Mouse (Mus musculus): ENCODE measurements around the gene Spata25. TPM values are rescaled to one million over a fixed set of nuclear protein-coding genes. Genes with fewer than 3 reads are reported as not detected.
"Not testable (repeated sequence)": the region's sequence is repeated elsewhere in the genome, so short reads cannot be mapped to it uniquely, and the experiment has no call there.

The Spata25 gene
- polyA plus RNA-seq, 1 experiment from 2014 or later: not detected

DNA sequence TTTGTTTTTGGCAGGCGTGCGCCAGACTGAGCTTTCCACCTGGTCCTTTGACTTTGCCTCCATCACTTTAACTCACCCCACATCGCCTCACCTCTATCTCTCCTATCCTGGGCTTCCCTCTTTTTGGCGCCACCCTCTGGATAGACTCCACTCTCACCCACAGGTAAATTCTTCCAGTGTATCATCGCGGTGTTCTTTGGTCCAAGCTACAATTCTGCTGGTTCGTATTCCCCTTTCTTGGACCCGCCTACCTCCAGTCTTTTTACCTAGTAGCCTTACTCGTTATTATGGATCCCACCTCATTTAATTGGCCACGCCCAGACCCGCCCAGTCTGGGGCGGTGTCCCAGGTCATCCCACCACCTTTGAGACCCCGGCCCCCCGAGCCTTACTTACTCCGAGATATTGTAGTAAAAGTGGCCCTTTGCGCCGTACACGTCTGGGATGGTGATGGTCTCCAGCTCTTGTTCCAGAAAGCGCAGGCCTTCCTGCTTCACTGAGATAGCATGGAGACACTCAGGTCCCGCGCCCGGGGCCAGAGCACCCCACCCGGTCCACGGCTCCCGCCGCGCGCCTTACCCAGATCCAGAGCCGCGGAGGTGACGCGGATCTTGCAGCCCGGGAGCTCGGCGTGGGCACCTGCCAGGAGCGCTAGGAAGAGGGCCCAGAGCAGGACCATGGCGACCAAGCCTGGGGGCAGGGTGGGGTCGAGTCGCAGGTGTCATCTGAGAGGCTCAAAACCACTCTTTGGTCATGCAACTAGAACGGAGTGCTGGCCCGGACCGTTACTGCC lies 28.2 kb upstream of the Spata25 start:
- Histone ChIP-seq H3K27ac (ENCODE audit: low read depth) (no peak overlapping the region), H3K9ac (replicated peaks) (peak overlapping the region; percentile 41; the same call in 1 of the 2 replicates), H3K4me3 (ENCODE audit: low read depth, low read length) (peak overlapping the region; percentile 50), H3K36me3 (replicated peaks; ENCODE audit: insufficient read depth, low read length) (no peaks in the 10 kb centered on the region), H3K4me2 (ENCODE audit: low read depth, low read length) (peak overlapping the region; percentile 80), H3K27me3 (ENCODE audit: insufficient read depth, low read length) (peaks cover 34% of the 10 kb centered on the region), H3K9me3 (ENCODE audit: low read length) (no peaks in the 10 kb centered on the region), H3K4me1 (ENCODE audit: insufficient read depth) (peaks cover 16% of the 10 kb centered on the region)
- no peak for DNase-seq
- 2% methylated on average over 42 of the region's 42 CpGs for WGBS (ENCODE audit: insufficient replicate concordance)
- TF ChIP-seq EP300 (IDR thresholded peaks at IDR 0.05; ENCODE audit: low read depth): no peak
- peak; percentile 34 for TF ChIP-seq CTCF (IDR thresholded peaks at IDR 0.05; ENCODE audit: low read depth)
- no peak for ATAC-seq

DNA sequence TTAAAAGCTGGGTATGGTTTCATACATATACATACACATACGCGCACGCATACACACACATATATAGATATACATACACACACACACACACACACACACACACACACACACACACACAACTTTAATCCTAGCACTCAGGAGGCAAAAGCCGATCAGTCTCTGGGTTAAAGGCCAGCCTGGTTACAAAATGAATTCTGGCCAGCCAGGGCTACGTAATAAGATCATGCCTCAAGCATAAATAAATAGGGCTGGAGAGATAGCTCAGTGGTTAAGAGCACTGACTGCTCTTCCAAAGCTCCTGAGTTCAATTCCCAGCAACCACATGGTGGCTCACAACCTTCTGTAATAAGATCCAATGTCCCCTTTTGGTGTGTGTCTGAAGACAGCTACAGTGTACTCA lies 27.2 kb upstream of the Spata25 start:
- not testable (repeated sequence) for H3K4me3 ChIP-seq (ENCODE audit: low read depth, low read length); DNase-seq; H3K9me3 ChIP-seq (ENCODE audit: low read length); H3K9ac ChIP-seq (replicated peaks); H3K27ac ChIP-seq (ENCODE audit: low read depth); H3K36me3 ChIP-seq (replicated peaks; ENCODE audit: insufficient read depth, low read length); ATAC-seq
- WGBS (ENCODE audit: insufficient replicate concordance): 69% methylated on average over 5 of the region's 5 CpGs
- peaks cover 12% of the 10 kb centered on the region for H3K4me1 ChIP-seq (ENCODE audit: insufficient read depth)
- H3K27me3 ChIP-seq (ENCODE audit: insufficient read depth, low read length): peaks cover 34% of the 10 kb centered on the region
- peak overlapping the region; percentile 80; the same call in 1 of the 2 replicates for H3K4me2 ChIP-seq (ENCODE audit: low read depth, low read length)

DNA sequence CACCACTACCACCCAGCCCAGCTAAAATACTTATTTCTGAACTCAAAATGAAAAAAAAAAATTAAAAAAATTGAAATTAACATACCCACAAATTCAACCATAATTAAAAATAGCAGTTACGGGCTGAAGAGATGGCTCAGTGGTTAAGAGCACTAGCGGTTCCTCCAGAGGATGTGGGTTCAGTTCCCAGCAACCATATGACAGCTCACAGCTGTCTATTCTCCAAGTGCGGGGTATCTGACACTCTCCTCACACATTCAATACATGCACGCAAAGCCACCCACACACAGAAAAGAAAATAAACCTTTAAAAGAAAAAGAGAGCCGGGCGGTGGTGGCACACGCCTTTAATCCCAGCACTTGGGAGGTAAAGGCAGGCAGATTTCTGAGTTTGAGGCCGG lies 21.7 kb upstream of the Spata25 start:
- ATAC-seq (no peak), DNase-seq (no peak)
- Histone ChIP-seq H3K4me2 (ENCODE audit: low read depth, low read length) (no peak overlapping the region), H3K36me3 (replicated peaks; ENCODE audit: insufficient read depth, low read length) (no peaks in the 10 kb centered on the region), H3K9ac (replicated peaks) (no peak overlapping the region), H3K4me3 (ENCODE audit: low read depth, low read length) (no peak overlapping the region), H3K27me3 (ENCODE audit: insufficient read depth, low read length) (peaks cover 9% of the 10 kb centered on the region), H3K4me1 (ENCODE audit: insufficient read depth) (no peaks in the 10 kb centered on the region), H3K9me3 (ENCODE audit: low read length) (no peaks in the 10 kb centered on the region), H3K27ac (ENCODE audit: low read depth) (no peak overlapping the region)
- WGBS (ENCODE audit: insufficient replicate concordance): 66% methylated on average over 8 of the region's 8 CpGs
- no peak for TF ChIP-seq EP300 (IDR thresholded peaks at IDR 0.05; ENCODE audit: low read depth)
- no peak for TF ChIP-seq CTCF (IDR thresholded peaks at IDR 0.05; ENCODE audit: low read depth)

DNA sequence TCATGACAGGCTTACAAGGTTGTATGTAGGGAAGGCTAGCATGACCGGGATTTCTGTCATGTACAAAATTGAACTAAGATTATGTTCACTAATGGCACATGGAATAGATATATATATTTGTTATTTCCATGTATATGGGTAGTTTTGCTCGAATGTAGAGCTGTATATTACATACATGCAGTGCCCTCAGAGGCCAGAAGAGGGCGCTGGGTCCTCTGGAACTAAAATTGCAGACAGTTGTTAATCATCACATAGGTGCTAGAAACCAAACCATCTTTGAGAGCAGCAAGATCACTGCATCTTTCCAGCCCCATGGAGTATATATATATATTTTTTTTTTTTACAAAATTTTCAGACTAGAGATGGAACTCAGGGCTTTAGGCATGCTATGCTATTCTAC lies 17.4 kb upstream of the Spata25 start:
- ATAC-seq: no peak
- 48% methylated on average over 3 of the region's 3 CpGs for WGBS (ENCODE audit: insufficient replicate concordance)

DNA sequence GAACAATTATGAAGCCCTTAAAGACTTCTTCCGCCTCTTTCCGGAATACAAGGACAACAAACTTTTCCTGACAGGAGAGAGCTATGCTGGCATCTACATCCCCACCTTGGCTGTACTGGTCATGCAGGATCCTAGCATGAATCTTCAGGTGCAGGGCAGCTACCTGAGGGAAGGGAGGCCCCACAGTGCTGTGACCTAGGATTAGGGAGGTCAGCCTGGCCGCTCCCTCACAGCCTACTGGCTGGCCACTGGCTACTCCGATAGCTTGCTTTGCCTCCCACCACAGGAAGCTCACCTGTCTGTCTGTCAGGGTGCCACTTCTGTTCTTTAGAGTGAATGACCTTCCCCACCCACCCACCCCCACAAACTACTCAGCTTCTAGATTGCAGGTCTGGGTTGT lies 6.8 kb upstream of the Spata25 start:
- peak overlapping the region; percentile 98 for H3K4me2 ChIP-seq (ENCODE audit: low read depth, low read length)
- H3K27ac ChIP-seq (ENCODE audit: low read depth): no peak overlapping the region
- H3K9me3 ChIP-seq (ENCODE audit: low read length): no peaks in the 10 kb centered on the region
- peaks cover 16% of the 10 kb centered on the region for H3K4me1 ChIP-seq (ENCODE audit: insufficient read depth)
- TF ChIP-seq CTCF (IDR thresholded peaks at IDR 0.05; ENCODE audit: low read depth) (no peak), EP300 (IDR thresholded peaks at IDR 0.05; ENCODE audit: low read depth) (no peak)
- H3K9ac ChIP-seq (replicated peaks): 0 out of 2 replicates have a peak overlapping the region, but pooled peaks have one; percentile 71
- H3K36me3 ChIP-seq (replicated peaks; ENCODE audit: insufficient read depth, low read length): peaks cover 32% of the 10 kb centered on the region
- no peaks in the 10 kb centered on the region for H3K27me3 ChIP-seq (ENCODE audit: insufficient read depth, low read length)
- no peak overlapping the region for H3K4me3 ChIP-seq (ENCODE audit: low read depth, low read length)
- ATAC-seq: no peak
- WGBS (ENCODE audit: insufficient replicate concordance): 87% methylated on average over 4 of the region's 4 CpGs
- DNase-seq: no peak

More for the DNA sequence above, 17.4 kb upstream of the Spata25 start:
- Histone ChIP-seq H3K4me2 (ENCODE audit: low read depth, low read length) (no peak overlapping the region), H3K27ac (ENCODE audit: low read depth) (no peak overlapping the region), H3K4me3 (ENCODE audit: low read depth, low read length) (no peak overlapping the region), H3K36me3 (replicated peaks; ENCODE audit: insufficient read depth, low read length) (no peaks in the 10 kb centered on the region), H3K4me1 (ENCODE audit: insufficient read depth) (no peaks in the 10 kb centered on the region), H3K9me3 (ENCODE audit: low read length) (no peaks in the 10 kb centered on the region), H3K27me3 (ENCODE audit: insufficient read depth, low read length) (no peaks in the 10 kb centered on the region), H3K9ac (replicated peaks) (no peak overlapping the region)
- TF ChIP-seq CTCF (IDR thresholded peaks at IDR 0.05; ENCODE audit: low read depth) (peak; percentile 62), EP300 (IDR thresholded peaks at IDR 0.05; ENCODE audit: low read depth) (no peak)
- DNase-seq: no peak

DNA sequence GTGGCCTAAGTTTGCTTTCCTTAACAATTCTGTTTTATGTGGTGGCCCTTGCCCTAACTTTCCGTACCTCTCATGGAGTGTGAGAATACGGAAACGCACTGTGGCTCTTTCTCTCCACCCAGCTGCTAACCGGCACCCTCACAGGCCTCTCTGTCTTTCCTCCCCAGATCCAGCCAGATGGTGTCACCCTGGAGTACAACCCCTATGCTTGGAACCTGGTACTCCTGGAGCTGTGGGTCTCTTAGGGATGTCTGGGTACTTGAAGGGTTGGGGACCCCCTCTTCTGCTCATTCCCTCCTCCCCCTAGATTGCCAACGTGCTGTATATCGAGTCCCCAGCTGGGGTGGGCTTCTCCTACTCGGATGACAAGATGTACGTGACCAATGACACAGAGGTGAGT lies 6.2 kb upstream of the Spata25 start:
- H3K9ac ChIP-seq (replicated peaks): peak overlapping the region; percentile 71
- ATAC-seq (no peak), DNase-seq (no peak)

More for the DNA sequence above, 6.2 kb upstream of the Spata25 start:
- H3K27me3 ChIP-seq (ENCODE audit: insufficient read depth, low read length): no peaks in the 10 kb centered on the region
- H3K36me3 ChIP-seq (replicated peaks; ENCODE audit: insufficient read depth, low read length): peaks cover 26% of the 10 kb centered on the region
- WGBS (ENCODE audit: insufficient replicate concordance): 36% methylated on average over 8 of the region's 8 CpGs
- peak overlapping the region; percentile 12; the same call in 1 of the 2 replicates for H3K27ac ChIP-seq (ENCODE audit: low read depth)
- H3K4me2 ChIP-seq (ENCODE audit: low read depth, low read length): peak overlapping the region; percentile 98
- peak overlapping the region; percentile 60 for H3K4me3 ChIP-seq (ENCODE audit: low read depth, low read length)
- no peaks in the 10 kb centered on the region for H3K9me3 ChIP-seq (ENCODE audit: low read length)
- H3K4me1 ChIP-seq (ENCODE audit: insufficient read depth): peaks cover 16% of the 10 kb centered on the region
- TF ChIP-seq CTCF (IDR thresholded peaks at IDR 0.05; ENCODE audit: low read depth) (peak; percentile 13; the same call in 1 of the 2 replicates), EP300 (IDR thresholded peaks at IDR 0.05; ENCODE audit: low read depth) (no peak)
